Mouse (Mus musculus): ENCODE measurements around the gene Pld4. TPM values are rescaled to one million over a fixed set of nuclear protein-coding genes. Genes with fewer than 3 reads are reported as not detected.

Gene Pld4
- polyA plus RNA-seq, 1 experiment from 2014 or later: 3.4 TPM

GRCm38 (mm10) chr12:112808212-112808586, 47.7 kb downstream of the Pld4 start:
- WGBS: 73% methylated on average over 5 of the region's 5 CpGs

GRCm38 (mm10) chr12:112808587-112809364, 48.3 kb downstream of the Pld4 start, which contains the start of gene Clba1:
TSS of gene Clba1 (plus strand) at chr12:112808937.
- WGBS: 1% methylated on average over 64 of the region's 64 CpGs
- no peaks in the 10 kb centered on the region for H3K9me3 ChIP-seq (replicated peaks; ENCODE audit: control insufficient read depth, low read length)

More at GRCm38 (mm10) chr12:112808212-112808586, 47.7 kb downstream of the Pld4 start:
- Histone ChIP-seq H3K4me2 (ENCODE audit: low read depth, low read length) (peak overlapping the region; percentile 96), H3K36me3 (replicated peaks; ENCODE audit: control insufficient read depth, insufficient read depth, low read depth, low read length) (no peaks in the 10 kb centered on the region; the same call in 1 of the 2 replicates), H3K4me1 (ENCODE audit: control insufficient read depth, insufficient read depth, low read length) (no peaks in the 10 kb centered on the region), H3K4me3 (ENCODE audit: low read depth, low read length) (peak overlapping the region; percentile 70), H3K9ac (replicated peaks; ENCODE audit: low read length) (peak overlapping the region; percentile 58), H3K27me3 (ENCODE audit: control insufficient read depth, insufficient read depth, low read length) (no peaks in the 10 kb centered on the region), H3K9me3 (replicated peaks; ENCODE audit: control insufficient read depth, low read length) (no peaks in the 10 kb centered on the region), H3K27ac (replicated peaks; ENCODE audit: low read depth, low read length) (no peak overlapping the region)
- ATAC-seq (replicated peaks; ENCODE audit: insufficient number of reproducible peaks, low FRiP score, low TSS enrichment, low read depth) (peak; percentile 19; the same call in 1 of the 2 replicates), DNase-seq (ENCODE audit: low spot score) (no peak)

GRCm38 (mm10) chr12:112809641-112810040, 49.2 kb downstream of the Pld4 start:
- Histone ChIP-seq H3K27me3 (ENCODE audit: control insufficient read depth, insufficient read depth, low read length) (no peaks in the 10 kb centered on the region), H3K27ac (replicated peaks; ENCODE audit: low read depth, low read length) (no peak overlapping the region), H3K4me2 (ENCODE audit: low read depth, low read length) (peak overlapping the region; percentile 96), H3K36me3 (replicated peaks; ENCODE audit: control insufficient read depth, insufficient read depth, low read depth, low read length) (no peaks in the 10 kb centered on the region; the same call in 1 of the 2 replicates), H3K4me3 (ENCODE audit: low read depth, low read length) (peak overlapping the region; percentile 70), H3K9me3 (replicated peaks; ENCODE audit: control insufficient read depth, low read length) (no peaks in the 10 kb centered on the region), H3K4me1 (ENCODE audit: control insufficient read depth, insufficient read depth, low read length) (no peaks in the 10 kb centered on the region), H3K9ac (replicated peaks; ENCODE audit: low read length) (peak overlapping the region; percentile 37)
- DNase-seq (ENCODE audit: low spot score) (no peak), ATAC-seq (replicated peaks; ENCODE audit: insufficient number of reproducible peaks, low FRiP score, low TSS enrichment, low read depth) (no peak)
- 22% methylated on average over 8 of the region's 8 CpGs for WGBS

More at GRCm38 (mm10) chr12:112808587-112809364, 48.3 kb downstream of the Pld4 start, which contains the start of gene Clba1:
- no peaks in the 10 kb centered on the region for H3K4me1 ChIP-seq (ENCODE audit: control insufficient read depth, insufficient read depth, low read length)
- H3K4me3 ChIP-seq (ENCODE audit: low read depth, low read length): peak within 1 kb of the TSS; percentile 70
- H3K4me2 ChIP-seq (ENCODE audit: low read depth, low read length): peak within 1 kb of the TSS; percentile 96
- H3K27me3 ChIP-seq (ENCODE audit: control insufficient read depth, insufficient read depth, low read length): no peaks in the 10 kb centered on the region
- no peaks in the 10 kb centered on the region; the same call in 1 of the 2 replicates for H3K36me3 ChIP-seq (replicated peaks; ENCODE audit: control insufficient read depth, insufficient read depth, low read depth, low read length)
- H3K27ac ChIP-seq (replicated peaks; ENCODE audit: low read depth, low read length): no peak within 1 kb of the TSS; the same call in 1 of the 2 replicates
- H3K9ac ChIP-seq (replicated peaks; ENCODE audit: low read length): peak within 1 kb of the TSS; percentile 58
- peak; percentile 95 for DNase-seq (ENCODE audit: low spot score)
- ATAC-seq (replicated peaks; ENCODE audit: insufficient number of reproducible peaks, low FRiP score, low TSS enrichment, low read depth): peak; percentile 85

- H3K4me3 ChIP-seq (ENCODE audit: low read depth, low read length): no peak overlapping the region
- H3K36me3 ChIP-seq (replicated peaks; ENCODE audit: control insufficient read depth, insufficient read depth, low read depth, low read length): no peaks in the 10 kb centered on the region; the same call in 1 of the 2 replicates
- 64% methylated on average over 19 of the region's 19 CpGs for WGBS
- DNase-seq (ENCODE audit: low spot score): no peak
- no peak overlapping the region for H3K4me2 ChIP-seq (ENCODE audit: low read depth, low read length)
- ATAC-seq (replicated peaks; ENCODE audit: insufficient number of reproducible peaks, low FRiP score, low TSS enrichment, low read depth): no peak
- H3K4me1 ChIP-seq (ENCODE audit: control insufficient read depth, insufficient read depth, low read length): no peaks in the 10 kb centered on the region
- H3K27ac ChIP-seq (replicated peaks; ENCODE audit: low read depth, low read length): no peak overlapping the region
- H3K27me3 ChIP-seq (ENCODE audit: control insufficient read depth, insufficient read depth, low read length): no peaks in the 10 kb centered on the region
- H3K9me3 ChIP-seq (replicated peaks; ENCODE audit: control insufficient read depth, low read length): no peaks in the 10 kb centered on the region
- no peak overlapping the region for H3K9ac ChIP-seq (replicated peaks; ENCODE audit: low read length)
Measured at GRCm38 (mm10) chr12:112810092-112810885, 49.8 kb downstream of the Pld4 start.

GRCm38 (mm10) chr12:112813370-112813769, 52.9 kb downstream of the Pld4 start:
- no peak overlapping the region for H3K27ac ChIP-seq (replicated peaks; ENCODE audit: low read depth, low read length)
- peaks cover under 1% of the 10 kb centered on the region for H3K36me3 ChIP-seq (replicated peaks; ENCODE audit: control insufficient read depth, insufficient read depth, low read depth, low read length)
- H3K4me1 ChIP-seq (ENCODE audit: control insufficient read depth, insufficient read depth, low read length): no peaks in the 10 kb centered on the region
- DNase-seq (ENCODE audit: low spot score) (no peak), ATAC-seq (replicated peaks; ENCODE audit: insufficient number of reproducible peaks, low FRiP score, low TSS enrichment, low read depth) (no peak)
- no peak overlapping the region for H3K9ac ChIP-seq (replicated peaks; ENCODE audit: low read length)
- H3K4me2 ChIP-seq (ENCODE audit: low read depth, low read length): no peak overlapping the region
- no peak overlapping the region for H3K4me3 ChIP-seq (ENCODE audit: low read depth, low read length)
- no peaks in the 10 kb centered on the region for H3K9me3 ChIP-seq (replicated peaks; ENCODE audit: control insufficient read depth, low read length)
- H3K27me3 ChIP-seq (ENCODE audit: control insufficient read depth, insufficient read depth, low read length): no peaks in the 10 kb centered on the region
- WGBS: 87% methylated on average over 7 of the region's 7 CpGs

- ATAC-seq (replicated peaks; ENCODE audit: insufficient number of reproducible peaks, low FRiP score, low TSS enrichment, low read depth): no peak
Measured at GRCm38 (mm10) chr12:112814682-112815470, 54.4 kb downstream of the Pld4 start.

GRCm38 (mm10) chr12:112816294-112816693, 55.8 kb downstream of the Pld4 start:
- H3K36me3 ChIP-seq (replicated peaks; ENCODE audit: control insufficient read depth, insufficient read depth, low read depth, low read length): peaks cover 15% of the 10 kb centered on the region
- H3K27ac ChIP-seq (replicated peaks; ENCODE audit: low read depth, low read length): no peak overlapping the region
- no peak overlapping the region for H3K4me2 ChIP-seq (ENCODE audit: low read depth, low read length)
- WGBS: 59% methylated on average over 4 of the region's 4 CpGs
- no peak overlapping the region for H3K9ac ChIP-seq (replicated peaks; ENCODE audit: low read length)
- DNase-seq (ENCODE audit: low spot score): peak; percentile 58
- no peaks in the 10 kb centered on the region for H3K9me3 ChIP-seq (replicated peaks; ENCODE audit: control insufficient read depth, low read length)
- no peak for ATAC-seq (replicated peaks; ENCODE audit: insufficient number of reproducible peaks, low FRiP score, low TSS enrichment, low read depth)
- H3K27me3 ChIP-seq (ENCODE audit: control insufficient read depth, insufficient read depth, low read length): no peaks in the 10 kb centered on the region
- no peaks in the 10 kb centered on the region for H3K4me1 ChIP-seq (ENCODE audit: control insufficient read depth, insufficient read depth, low read length)
- no peak overlapping the region for H3K4me3 ChIP-seq (ENCODE audit: low read depth, low read length)

More at GRCm38 (mm10) chr12:112814682-112815470, 54.4 kb downstream of the Pld4 start:
- Histone ChIP-seq H3K4me3 (ENCODE audit: low read depth, low read length) (no peak overlapping the region), H3K4me1 (ENCODE audit: control insufficient read depth, insufficient read depth, low read length) (no peaks in the 10 kb centered on the region), H3K9ac (replicated peaks; ENCODE audit: low read length) (no peak overlapping the region), H3K9me3 (replicated peaks; ENCODE audit: control insufficient read depth, low read length) (no peaks in the 10 kb centered on the region), H3K36me3 (replicated peaks; ENCODE audit: control insufficient read depth, insufficient read depth, low read depth, low read length) (peaks cover 11% of the 10 kb centered on the region), H3K27ac (replicated peaks; ENCODE audit: low read depth, low read length) (no peak overlapping the region), H3K27me3 (ENCODE audit: control insufficient read depth, insufficient read depth, low read length) (no peaks in the 10 kb centered on the region), H3K4me2 (ENCODE audit: low read depth, low read length) (no peak overlapping the region)
- DNase-seq (ENCODE audit: low spot score): no peak
- WGBS: 79% methylated on average over 14 of the region's 14 CpGs

All from embryonic facial prominence, embryonic 11.5 days (tissue).